Mouse (Mus musculus): Measurements from ENCODE around the gene Bspry. TPM values are rescaled to one million over a fixed set of nuclear protein-coding genes. Genes with fewer than 3 reads are reported as not detected.

Gene Bspry
- polyA plus RNA-seq, 2 experiments from 2014 or later, result 0.73 to 1.5 TPM

DNA sequence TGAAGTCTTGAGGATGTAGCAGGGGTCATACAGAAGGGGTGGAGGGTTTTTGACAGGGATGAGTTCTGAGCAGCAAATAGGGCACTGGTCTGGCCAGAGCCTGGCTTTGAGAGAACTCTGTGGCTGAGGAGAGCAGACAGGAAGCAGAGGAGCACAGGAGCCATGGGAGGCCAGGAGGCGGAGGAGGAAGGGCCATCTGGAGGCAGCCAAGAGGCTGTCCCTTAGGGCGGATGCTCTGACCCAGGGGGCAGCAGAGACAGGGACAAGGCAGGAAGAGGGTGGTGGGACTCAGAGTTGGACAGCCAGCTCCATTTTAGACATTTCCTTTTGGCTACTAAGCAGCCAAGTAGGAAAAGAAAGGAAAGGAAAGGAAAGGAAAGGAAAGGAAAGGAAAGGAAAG, 36.2 kb downstream of the Bspry start:
- no peak for ATAC-seq

DNA sequence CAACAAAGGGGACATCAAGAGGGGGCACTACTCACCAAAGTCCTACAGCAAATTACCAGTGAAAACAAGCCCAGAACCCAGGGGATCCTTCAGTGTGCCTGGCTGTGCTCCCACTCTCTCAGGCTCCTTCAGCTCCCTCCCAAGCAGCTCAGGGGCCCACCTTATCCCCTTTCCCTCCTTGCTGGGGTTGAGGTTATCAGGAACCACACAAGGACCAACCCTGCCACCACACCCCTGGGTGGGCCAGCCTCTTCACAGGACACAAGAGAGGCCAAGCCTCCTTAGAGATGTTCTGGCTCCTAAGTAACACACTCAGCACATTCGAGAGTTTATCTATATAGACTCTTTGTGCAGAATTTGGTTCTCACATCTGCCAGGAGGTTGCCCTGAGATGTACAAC, 36.7 kb downstream of the Bspry start:
- no peak for ATAC-seq

DNA sequence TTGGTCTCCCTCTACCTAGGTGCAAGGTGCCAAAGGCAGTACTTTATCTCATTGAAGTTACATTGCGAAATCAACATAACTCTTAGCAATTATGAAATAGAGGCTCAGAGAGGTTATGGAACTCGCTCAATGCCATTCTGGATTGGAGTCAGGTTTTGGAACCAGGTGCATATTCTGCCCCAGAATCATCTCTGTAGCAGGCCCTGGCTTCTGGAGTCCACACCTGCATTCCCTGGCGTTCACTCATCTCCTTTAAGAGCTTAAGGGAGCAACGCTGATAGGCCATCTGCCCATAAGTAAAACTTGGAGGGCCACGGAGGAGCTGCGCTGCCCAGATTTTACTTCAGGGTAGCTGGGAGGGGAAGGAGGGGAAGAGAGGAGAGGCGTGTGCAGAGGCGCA, 37.2 kb downstream of the Bspry start:
- no peak for ATAC-seq

- peak; percentile 15 for ATAC-seq
Observed at GRCm38 (mm10) chr4:62517538-62518415, 37.9 kb downstream of the Bspry start.

DNA sequence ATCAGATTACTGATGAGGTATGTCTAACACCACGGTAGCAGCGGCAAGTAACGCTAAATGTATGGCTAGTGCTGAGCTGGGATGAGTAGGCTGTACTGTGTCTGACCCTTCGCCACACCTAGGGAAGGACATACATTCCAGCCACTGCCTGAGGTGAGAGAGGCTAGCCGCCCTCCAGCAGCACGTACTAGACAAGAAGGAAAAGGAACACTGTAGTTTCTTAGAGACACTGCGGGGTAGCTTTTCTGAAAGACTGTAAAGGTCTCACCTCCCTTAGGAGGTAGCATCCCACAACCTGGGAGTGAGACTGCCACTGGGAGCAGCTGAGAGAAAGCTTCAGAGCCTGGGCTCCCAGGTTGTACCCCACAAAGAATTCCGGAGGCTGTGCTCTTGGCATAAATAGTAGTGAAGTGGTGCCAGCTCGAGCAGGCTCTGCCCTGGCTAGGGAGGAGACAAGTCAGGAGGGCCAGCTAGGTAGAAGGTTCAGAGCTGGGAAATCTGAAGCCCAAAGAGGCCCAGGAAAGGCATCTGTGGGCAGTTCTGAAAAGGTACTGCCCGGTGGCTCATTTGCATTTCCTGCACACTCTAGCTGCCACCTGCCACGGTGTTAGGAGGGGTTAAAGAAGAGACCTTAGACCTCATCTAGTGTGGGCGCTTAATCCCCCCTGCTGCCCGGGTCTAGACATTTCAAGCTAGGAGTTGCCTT, 38.7 kb downstream of the Bspry start:
- ATAC-seq, result peak; percentile 30

- peak; percentile 64 for ATAC-seq
Observed at GRCm38 (mm10) chr4:62519122-62519848, 39.4 kb downstream of the Bspry start.

- peak; percentile 77 for ATAC-seq
Observed at GRCm38 (mm10) chr4:62519849-62520233, 40.0 kb downstream of the Bspry start, which contains the start of gene Alad. Alad (minus strand) TSS chr4:62519918.

GRCm38 (mm10) chr4:62520892-62521400, 41.1 kb downstream of the Bspry start:
- no peak for ATAC-seq

DNA sequence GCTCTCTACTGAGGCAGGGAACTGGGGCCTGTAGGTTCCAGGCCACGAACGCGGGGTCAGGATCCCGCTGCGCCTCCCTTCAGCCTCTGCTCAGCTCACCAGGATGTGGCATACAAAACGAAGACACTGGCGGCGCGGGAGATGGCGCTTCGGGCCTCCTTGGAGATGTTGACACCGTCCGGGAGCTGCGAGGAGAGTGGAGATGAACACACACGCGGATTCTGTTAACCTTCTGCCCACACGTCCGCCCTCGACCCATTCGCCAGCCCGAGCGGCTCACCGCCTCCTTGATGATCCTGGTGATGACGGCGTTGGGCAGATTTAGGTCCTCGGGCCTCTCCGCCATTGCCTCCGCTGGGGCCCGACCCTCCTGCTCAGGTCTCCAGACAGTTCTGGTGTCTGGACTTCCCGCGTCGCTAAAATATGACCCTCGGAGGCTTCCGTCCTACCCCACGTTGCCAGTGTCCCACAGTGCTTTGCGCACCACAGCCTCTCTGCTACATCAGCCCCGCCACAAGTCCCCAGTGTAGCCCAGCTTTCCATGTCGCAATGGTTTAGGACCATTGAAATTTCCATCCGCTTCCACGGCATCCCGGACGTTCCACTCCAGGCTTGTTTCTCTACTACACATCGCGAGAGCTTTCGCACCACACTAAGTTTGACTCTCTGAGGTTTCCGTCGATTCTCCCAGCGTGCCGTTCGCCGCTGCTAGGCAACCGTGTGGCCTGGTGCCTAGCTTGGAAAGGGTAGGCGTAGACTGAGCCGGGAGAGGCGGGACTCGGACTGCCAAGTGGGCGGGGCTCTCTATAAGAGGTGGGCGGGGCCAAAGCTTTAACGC, 45.0 kb downstream of the Bspry start, which contains the start of the genes Pole3 and 4933430I17Rik:
Gene Pole3 (minus strand): TSS at position 418 of the 838 bp plus-strand sequence.
Gene 4933430I17Rik (plus strand): TSS at position 719 of the 838 bp plus-strand sequence.
- peak; percentile 95 for ATAC-seq

DNA sequence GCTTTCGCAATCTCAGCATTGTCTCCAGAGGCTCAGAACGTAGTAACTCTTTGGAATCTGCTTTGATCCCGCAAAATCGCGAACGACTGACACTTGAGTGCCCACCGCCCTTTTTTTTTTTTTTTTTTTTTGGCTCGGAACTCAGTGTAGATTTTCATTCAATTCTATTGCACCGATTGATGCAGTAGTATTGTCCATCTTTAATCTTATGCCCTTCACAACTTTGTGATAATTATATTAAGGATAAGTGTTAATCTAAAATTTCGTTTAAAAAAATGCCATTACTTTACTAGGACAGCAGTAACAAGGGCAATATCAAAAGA, 45.6 kb downstream of the Bspry start:
- no peak for ATAC-seq

DNA sequence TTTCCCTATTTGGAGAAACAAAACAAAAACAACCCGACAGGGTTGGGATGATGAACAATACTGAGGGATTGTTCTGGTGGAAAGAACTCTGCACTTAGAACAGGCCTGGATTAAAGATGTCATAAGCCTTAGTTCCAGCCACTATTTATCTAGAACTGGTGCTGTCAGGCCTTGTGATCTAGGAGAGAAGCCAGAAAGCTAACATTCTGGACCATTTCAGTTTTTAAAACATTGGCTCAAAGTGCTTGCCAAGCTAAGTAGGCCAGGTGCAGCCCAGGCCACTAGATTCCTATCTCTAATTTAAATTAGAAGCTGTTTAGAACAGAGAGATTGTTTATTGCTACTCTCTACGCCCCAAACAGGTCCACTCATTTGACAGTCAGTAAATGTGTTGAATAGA, 46.4 kb downstream of the Bspry start:
- ATAC-seq, result no peak

- ATAC-seq, result no peak
Observed at GRCm38 (mm10) chr4:62527655-62528054, 47.8 kb downstream of the Bspry start.

GRCm38 (mm10) chr4:62533729-62534128, 53.9 kb downstream of the Bspry start:
- ATAC-seq, result no peak

- no peak for ATAC-seq
Observed at GRCm38 (mm10) chr4:62541802-62542201, 61.9 kb downstream of the Bspry start.

DNA sequence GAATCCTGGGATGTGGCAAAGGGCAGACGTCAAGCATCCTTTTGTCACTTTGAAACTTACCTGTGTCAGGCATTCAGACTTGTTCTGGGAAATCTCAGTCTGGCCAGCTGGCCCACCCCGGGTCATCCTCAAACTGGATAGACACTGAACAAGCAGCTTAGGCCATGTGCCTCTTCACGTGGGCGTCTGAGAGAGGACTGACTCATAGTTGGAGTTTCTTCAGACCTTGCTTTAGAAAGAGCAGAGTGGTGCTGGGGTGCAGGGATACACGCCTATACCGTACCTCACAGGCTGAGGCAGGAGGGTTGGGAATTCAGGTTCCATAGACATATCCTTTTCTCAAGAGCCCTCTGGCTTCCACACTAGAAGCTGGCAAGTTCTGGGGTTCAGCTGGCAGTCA, 63.9 kb downstream of the Bspry start:
- ATAC-seq, result no peak

DNA sequence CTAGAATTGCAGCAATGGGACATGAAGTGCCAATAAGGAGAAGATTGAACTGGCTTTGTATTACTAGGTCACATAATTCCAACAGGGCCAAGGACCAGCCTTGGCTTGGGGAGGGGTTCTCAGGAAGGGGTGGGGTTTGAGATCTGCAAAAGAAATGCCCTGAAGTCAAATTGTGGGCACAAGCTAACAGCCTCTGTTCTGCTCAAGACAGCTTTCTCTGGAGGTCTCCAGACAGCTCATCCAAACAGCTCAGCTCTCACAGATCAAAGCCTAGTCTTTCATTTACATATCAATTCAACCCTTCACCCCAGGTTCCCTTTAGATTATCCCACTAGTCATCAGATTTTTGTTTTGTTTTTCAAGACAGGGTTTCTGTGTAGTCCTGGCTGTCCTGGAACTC, 64.9 kb downstream of the Bspry start:
- no peak for ATAC-seq

Other genes starting within 250 kb of the Bspry start
- under 1 TPM in 1 of 2 experiments, not detected in 1; 0.58 TPM for gene Zfp37, start 249.0 kb upstream of the Bspry start, polyA plus RNA-seq (2017; shearing (Covaris generic))
- 10 to 100 TPM; 11.1 to 16.4 TPM for gene Slc31a2, start 217.5 kb upstream of the Bspry start, polyA plus RNA-seq (2017; shearing (Covaris generic))
- 10 to 100 TPM; 41.5 to 49.5 TPM for gene Fkbp15, start 119.5 kb upstream of the Bspry start, polyA plus RNA-seq (2017; shearing (Covaris generic))
- gene Slc31a1, start 119.3 kb upstream of the Bspry start, polyA plus RNA-seq (2017; shearing (Covaris generic)), result 10 to 100 TPM in 1 of 2 experiments, 1 to 10 TPM in 1; 7.3 to 11.7 TPM
- gene Cdc26, start 71.4 kb upstream of the Bspry start, polyA plus RNA-seq (2017; shearing (Covaris generic)), result 10 to 100 TPM; 72.0 to 90.4 TPM
- gene Prpf4, start 71.3 kb upstream of the Bspry start, polyA plus RNA-seq (2017; shearing (Covaris generic)), result 10 to 100 TPM; 20.3 to 28.5 TPM
- under 1 TPM in 1 of 2 experiments, not detected in 1; 0.52 TPM for gene Rnf183, start 44.8 kb upstream of the Bspry start, polyA plus RNA-seq (2017; shearing (Covaris generic))
- under 1 TPM; 0.56 to 0.82 TPM for gene Wdr31, start 9.2 kb upstream of the Bspry start, polyA plus RNA-seq (2017; shearing (Covaris generic))
- 1 to 10 TPM in 1 of 2 experiments, under 1 TPM in 1; 0.81 to 1.3 TPM for gene Hdhd3, start 23.4 kb downstream of the Bspry start, polyA plus RNA-seq (2017; shearing (Covaris generic))
- 10 to 100 TPM; 57.8 to 78.7 TPM for gene Alad, start 39.9 kb downstream of the Bspry start, polyA plus RNA-seq (2017; shearing (Covaris generic))
- gene Pole3, start 45.0 kb downstream of the Bspry start, polyA plus RNA-seq (2017; shearing (Covaris generic)), result 10 to 100 TPM; 27.5 to 27.7 TPM
- not detected for gene 4933430I17Rik, start 45.3 kb downstream of the Bspry start, polyA plus RNA-seq (2017; shearing (Covaris generic))
- gene Rgs3, start 79.8 kb downstream of the Bspry start, polyA plus RNA-seq (2017; shearing (Covaris generic)), result 10 to 100 TPM; 50.0 to 66.9 TPM